Mouse (Mus musculus): Measurements from ENCODE around the gene Fbxl2. TPM values are rescaled to one million over a fixed set of nuclear protein-coding genes. Genes with fewer than 3 reads are reported as not detected.

Gene Fbxl2
- total and polyA plus RNA-seq, 2 experiments from 2014 or later = 1.6 to 3.4 TPM

DNA sequence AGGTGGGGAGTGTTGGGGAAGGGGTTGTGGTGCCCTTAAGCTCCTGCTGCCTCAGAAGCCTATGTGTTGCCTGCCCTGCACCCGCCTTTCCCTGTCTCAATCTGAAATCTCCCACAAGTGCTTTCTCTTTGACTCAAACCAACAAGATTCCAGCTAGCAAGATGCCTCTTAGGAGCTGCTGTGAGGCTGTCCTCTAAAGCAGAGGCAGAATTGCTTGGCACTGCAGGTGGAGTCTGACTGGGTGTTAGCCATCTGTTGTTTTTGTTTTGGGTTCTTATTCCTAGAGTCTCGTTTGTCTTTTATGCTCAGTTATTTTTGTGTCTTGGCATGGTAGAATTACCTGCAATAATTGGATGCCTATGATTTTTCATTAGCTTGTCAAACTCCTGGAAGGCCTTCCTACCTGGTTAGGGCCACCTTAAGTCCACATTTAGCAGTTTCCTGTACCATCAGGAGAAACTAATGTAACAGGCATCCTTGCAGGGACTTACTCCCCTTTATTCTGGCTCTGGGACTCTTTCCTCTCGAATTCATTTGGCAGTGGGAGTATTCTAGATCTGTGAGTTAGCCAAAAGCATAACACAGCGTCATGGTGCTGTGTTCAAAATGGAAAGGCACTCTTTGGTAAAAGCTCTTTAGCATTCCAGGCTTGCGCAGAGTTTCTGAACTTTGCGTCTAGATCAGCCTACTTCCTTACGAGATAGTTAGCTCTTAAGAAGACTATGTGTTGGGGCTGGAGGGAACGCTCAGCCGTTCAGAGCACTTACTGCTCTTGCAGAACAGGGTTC is 106.7 kb downstream of the Fbxl2 start:
- no peaks in the 10 kb centered on the region for H3K27me3 ChIP-seq (ENCODE audit: control insufficient read depth, insufficient read depth, low read length)
- H3K9ac ChIP-seq (replicated peaks; ENCODE audit: low read depth, low read length) = no peak overlapping the region
- ATAC-seq (ENCODE audit: insufficient read depth, low read depth) = no peak
- TF ChIP-seq EP300 (IDR thresholded peaks at IDR 0.05; ENCODE audit: low read depth) (no peak), CTCF (IDR thresholded peaks at IDR 0.05; ENCODE audit: low read depth) (no peak)
- peaks cover 4% of the 10 kb centered on the region for H3K4me1 ChIP-seq (ENCODE audit: control insufficient read depth, insufficient read depth)
- no peak overlapping the region for H3K4me3 ChIP-seq (ENCODE audit: low read depth, low read length)
- no peaks in the 10 kb centered on the region for H3K9me3 ChIP-seq (replicated peaks; ENCODE audit: control insufficient read depth, low read length)
- no peaks in the 10 kb centered on the region for H3K36me3 ChIP-seq (replicated peaks; ENCODE audit: control insufficient read depth, insufficient read depth, low read length)
- 73% methylated on average over 9 of the region's 9 CpGs for WGBS
- no peak overlapping the region for H3K27ac ChIP-seq (ENCODE audit: low read depth)
- H3K4me2 ChIP-seq (ENCODE audit: low read depth, low read length) = no peak overlapping the region
- no peak for DNase-seq (ENCODE audit: low spot score)

DNA sequence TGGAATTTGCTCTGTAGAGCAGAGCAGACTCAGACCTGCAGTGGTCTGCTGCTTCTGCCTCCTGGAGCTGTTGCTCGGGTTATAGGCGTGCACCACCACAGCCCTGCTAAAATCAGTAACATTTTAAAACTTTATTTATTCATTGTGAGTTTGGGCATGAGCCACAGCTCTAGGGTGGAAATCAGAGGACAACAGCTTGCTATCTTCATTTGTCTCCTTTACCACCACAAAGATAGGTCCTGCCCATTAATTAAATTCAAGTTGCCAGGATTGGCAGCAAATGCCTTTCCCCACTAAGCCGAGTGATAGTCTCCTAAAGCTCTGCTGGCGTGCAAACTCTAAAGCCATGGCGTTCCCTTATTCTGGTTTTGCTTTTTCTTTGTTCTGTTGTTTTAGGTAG is 110.4 kb downstream of the Fbxl2 start:
- no peak overlapping the region; the same call in 1 of the 2 replicates for H3K9ac ChIP-seq (replicated peaks; ENCODE audit: low read depth, low read length)
- ATAC-seq (ENCODE audit: insufficient read depth, low read depth) = no peak

DNA sequence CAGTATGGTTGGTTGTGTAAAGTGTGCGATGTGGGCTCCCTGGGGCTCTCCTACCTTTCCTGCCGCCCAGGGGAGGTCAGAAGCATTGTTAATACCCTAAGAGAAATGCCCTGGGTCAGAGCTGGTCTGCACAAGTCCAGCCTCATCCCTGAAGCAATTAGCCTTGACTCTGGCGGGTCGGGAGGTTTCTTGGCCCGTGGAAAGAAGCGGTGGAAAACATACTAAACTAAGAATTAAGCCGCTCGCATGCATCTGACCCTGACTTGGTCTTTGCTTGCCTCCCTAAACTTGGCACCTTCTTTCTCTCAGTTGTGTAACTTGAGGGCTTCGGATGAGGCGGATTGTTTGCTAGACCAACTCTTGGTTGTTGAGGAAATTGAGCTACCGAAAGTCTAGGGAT is 113.5 kb downstream of the Fbxl2 start:
- H3K4me2 ChIP-seq (ENCODE audit: low read depth, low read length) = peak overlapping the region; percentile 99
- peak overlapping the region; percentile 87 for H3K27ac ChIP-seq (ENCODE audit: low read depth)
- no peaks in the 10 kb centered on the region for H3K27me3 ChIP-seq (ENCODE audit: control insufficient read depth, insufficient read depth, low read length)
- H3K36me3 ChIP-seq (replicated peaks; ENCODE audit: control insufficient read depth, insufficient read depth, low read length) = no peaks in the 10 kb centered on the region
- no peak for ATAC-seq (ENCODE audit: insufficient read depth, low read depth)
- no peak for DNase-seq (ENCODE audit: low spot score)
- peak overlapping the region; percentile 99 for H3K4me3 ChIP-seq (ENCODE audit: low read depth, low read length)
- WGBS = 12% methylated on average over 11 of the region's 11 CpGs
- no peaks in the 10 kb centered on the region for H3K9me3 ChIP-seq (replicated peaks; ENCODE audit: control insufficient read depth, low read length)
- TF ChIP-seq CTCF (IDR thresholded peaks at IDR 0.05; ENCODE audit: low read depth) (no peak), EP300 (IDR thresholded peaks at IDR 0.05; ENCODE audit: low read depth) (no peak)
- H3K9ac ChIP-seq (replicated peaks; ENCODE audit: low read depth, low read length) = peak overlapping the region; percentile 97
- peaks cover 12% of the 10 kb centered on the region; the same call in 1 of the 2 replicates for H3K4me1 ChIP-seq (ENCODE audit: control insufficient read depth, insufficient read depth)

More for the DNA sequence above, 110.4 kb downstream of the Fbxl2 start:
- Histone ChIP-seq H3K4me1 (ENCODE audit: control insufficient read depth, insufficient read depth) (peaks cover 12% of the 10 kb centered on the region; the same call in 1 of the 2 replicates), H3K36me3 (replicated peaks; ENCODE audit: control insufficient read depth, insufficient read depth, low read length) (no peaks in the 10 kb centered on the region), H3K4me3 (ENCODE audit: low read depth, low read length) (no peak overlapping the region), H3K27ac (ENCODE audit: low read depth) (no peak overlapping the region), H3K27me3 (ENCODE audit: control insufficient read depth, insufficient read depth, low read length) (no peaks in the 10 kb centered on the region), H3K9me3 (replicated peaks; ENCODE audit: control insufficient read depth, low read length) (no peaks in the 10 kb centered on the region), H3K4me2 (ENCODE audit: low read depth, low read length) (0 out of 2 replicates have a peak overlapping the region, but pooled peaks have one; percentile 2)
- TF ChIP-seq EP300 (IDR thresholded peaks at IDR 0.05; ENCODE audit: low read depth) (no peak), CTCF (IDR thresholded peaks at IDR 0.05; ENCODE audit: low read depth) (no peak)
- 47% methylated on average over 5 of the region's 5 CpGs for WGBS
- no peak for DNase-seq (ENCODE audit: low spot score)

DNA sequence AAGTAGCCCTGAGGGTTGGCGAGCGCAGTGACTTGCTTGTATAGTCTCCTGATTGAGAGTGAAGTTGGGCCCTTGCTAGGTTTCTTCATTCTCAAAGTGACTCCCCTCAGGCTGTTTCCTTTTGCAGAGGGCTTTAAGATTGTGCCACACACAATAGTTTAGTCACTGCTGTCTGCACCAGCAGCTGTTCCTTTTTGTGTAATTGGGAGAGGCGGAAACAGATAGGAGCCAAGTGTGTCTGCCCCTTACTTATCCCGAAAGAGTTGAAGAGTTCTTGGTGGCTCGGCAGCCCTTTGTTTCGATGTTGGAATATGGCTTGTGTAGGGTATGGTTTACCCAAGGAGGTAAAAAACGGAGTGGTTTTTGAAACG is 113.9 kb downstream of the Fbxl2 start:
- Histone ChIP-seq H3K9ac (replicated peaks; ENCODE audit: low read depth, low read length) (peak overlapping the region; percentile 97), H3K4me1 (ENCODE audit: control insufficient read depth, insufficient read depth) (peaks cover 12% of the 10 kb centered on the region; the same call in 1 of the 2 replicates), H3K4me3 (ENCODE audit: low read depth, low read length) (peak overlapping the region; percentile 99), H3K27ac (ENCODE audit: low read depth) (peak overlapping the region; percentile 87), H3K27me3 (ENCODE audit: control insufficient read depth, insufficient read depth, low read length) (no peaks in the 10 kb centered on the region), H3K36me3 (replicated peaks; ENCODE audit: control insufficient read depth, insufficient read depth, low read length) (no peaks in the 10 kb centered on the region), H3K4me2 (ENCODE audit: low read depth, low read length) (peak overlapping the region; percentile 99), H3K9me3 (replicated peaks; ENCODE audit: control insufficient read depth, low read length) (no peaks in the 10 kb centered on the region)
- 2% methylated on average over 8 of the region's 8 CpGs for WGBS
- DNase-seq (ENCODE audit: low spot score) (peak; percentile 50), ATAC-seq (ENCODE audit: insufficient read depth, low read depth) (no peak)
- no peak for TF ChIP-seq CTCF (IDR thresholded peaks at IDR 0.05; ENCODE audit: low read depth)
- TF ChIP-seq EP300 (IDR thresholded peaks at IDR 0.05; ENCODE audit: low read depth) = no peak

DNA sequence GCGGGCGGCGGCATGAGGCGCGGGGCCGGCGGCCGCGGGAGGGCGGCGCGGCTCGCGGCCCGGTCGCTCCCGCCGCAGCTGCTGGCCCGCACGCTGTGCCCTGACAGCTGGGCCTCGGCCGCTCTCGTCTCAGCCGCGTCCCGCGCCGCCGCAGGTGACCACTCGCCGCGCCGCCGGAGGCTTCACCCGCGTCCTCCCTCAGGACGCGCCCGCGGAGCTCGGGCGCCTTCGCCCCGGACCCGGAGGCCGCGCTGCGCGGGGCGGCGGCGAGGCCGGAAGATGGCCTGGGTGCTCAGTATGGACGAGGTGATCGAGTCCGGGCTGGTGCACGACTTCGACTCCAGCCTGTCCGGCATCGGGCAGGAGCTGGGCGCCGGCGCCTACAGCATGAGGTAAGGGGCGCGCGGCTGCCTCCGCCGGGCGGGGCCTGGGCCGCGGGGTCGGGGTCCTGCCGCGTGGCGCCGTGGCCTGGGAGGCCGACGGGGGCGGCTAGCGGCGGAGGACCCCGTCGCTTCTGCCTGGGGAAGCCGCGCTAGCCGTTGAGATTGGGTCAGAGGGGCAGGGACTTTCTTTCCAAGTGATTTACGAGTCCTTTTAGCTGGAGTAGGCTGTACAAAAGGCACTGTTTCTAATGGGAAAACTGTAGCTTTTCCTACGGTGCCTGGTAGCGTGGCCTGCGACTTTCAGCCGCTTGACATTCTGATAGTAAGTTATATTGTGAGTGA is 114.5 kb downstream of the Fbxl2 start:
- peak; percentile 12 for ATAC-seq (ENCODE audit: insufficient read depth, low read depth)
- WGBS = under 1% methylated on average over 68 of the region's 91 CpGs
- no peak for TF ChIP-seq EP300 (IDR thresholded peaks at IDR 0.05; ENCODE audit: low read depth)
- TF ChIP-seq CTCF (IDR thresholded peaks at IDR 0.05; ENCODE audit: low read depth) = no peak
- Histone ChIP-seq H3K4me3 (ENCODE audit: low read depth, low read length) (peak overlapping the region; percentile 99), H3K4me1 (ENCODE audit: control insufficient read depth, insufficient read depth) (peaks cover 12% of the 10 kb centered on the region; the same call in 1 of the 2 replicates), H3K4me2 (ENCODE audit: low read depth, low read length) (peak overlapping the region; percentile 99), H3K9me3 (replicated peaks; ENCODE audit: control insufficient read depth, low read length) (no peaks in the 10 kb centered on the region), H3K9ac (replicated peaks; ENCODE audit: low read depth, low read length) (peak overlapping the region; percentile 97), H3K27me3 (ENCODE audit: control insufficient read depth, insufficient read depth, low read length) (no peaks in the 10 kb centered on the region), H3K27ac (ENCODE audit: low read depth) (peak overlapping the region; percentile 87), H3K36me3 (replicated peaks; ENCODE audit: control insufficient read depth, insufficient read depth, low read length) (no peaks in the 10 kb centered on the region)
- DNase-seq (ENCODE audit: low spot score) = no peak

Data from heart, postnatal 0 days (tissue).